Mouse (Mus musculus): ENCODE data around the gene Spa17. TPM values are rescaled to one million over a fixed set of nuclear protein-coding genes. Genes with fewer than 3 reads are reported as not detected.

The Spa17 gene
- polyA plus RNA-seq, 1 experiment from 2014 or later, result 10.7 TPM

DNA sequence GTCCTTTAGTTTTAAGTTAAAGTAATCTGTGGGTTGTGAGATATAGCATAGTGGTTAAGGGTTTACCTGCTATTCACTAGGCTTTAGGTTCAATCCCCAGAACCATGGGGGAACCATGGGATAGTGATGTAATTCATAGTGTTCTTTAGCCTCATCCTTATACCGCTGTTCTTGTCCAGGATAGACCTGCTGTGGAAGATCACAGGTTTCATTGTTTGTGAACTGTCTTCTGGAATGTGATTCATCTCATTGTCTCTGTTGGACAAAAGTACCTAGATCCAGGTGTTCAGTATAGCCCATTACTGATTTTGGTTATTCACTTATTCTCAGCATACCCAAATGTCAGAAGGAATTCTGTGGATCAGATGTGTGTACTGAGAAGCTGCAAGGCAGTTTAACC, 13.7 kb upstream of the Spa17 start:
- no peak overlapping the region for H3K9ac ChIP-seq (replicated peaks; ENCODE audit: low read length)
- no peak overlapping the region for H3K27ac ChIP-seq (replicated peaks; ENCODE audit: low read depth, low read length)
- WGBS, result 90% methylated on average over 1 of the region's 1 CpGs
- no peaks in the 10 kb centered on the region for H3K27me3 ChIP-seq (ENCODE audit: control insufficient read depth, insufficient read depth, low read length)
- H3K36me3 ChIP-seq (replicated peaks; ENCODE audit: control insufficient read depth, insufficient read depth, low read depth, low read length), result no peaks in the 10 kb centered on the region
- H3K4me3 ChIP-seq (ENCODE audit: low read depth, low read length), result no peak overlapping the region
- DNase-seq (ENCODE audit: low spot score) (no peak), ATAC-seq (replicated peaks; ENCODE audit: insufficient number of reproducible peaks, low FRiP score, low TSS enrichment, low read depth) (no peak)
- H3K4me1 ChIP-seq (ENCODE audit: control insufficient read depth, insufficient read depth, low read length), result no peaks in the 10 kb centered on the region
- no peak overlapping the region for H3K4me2 ChIP-seq (ENCODE audit: low read depth, low read length)
- H3K9me3 ChIP-seq (replicated peaks; ENCODE audit: control insufficient read depth, low read length), result no peaks in the 10 kb centered on the region

DNA sequence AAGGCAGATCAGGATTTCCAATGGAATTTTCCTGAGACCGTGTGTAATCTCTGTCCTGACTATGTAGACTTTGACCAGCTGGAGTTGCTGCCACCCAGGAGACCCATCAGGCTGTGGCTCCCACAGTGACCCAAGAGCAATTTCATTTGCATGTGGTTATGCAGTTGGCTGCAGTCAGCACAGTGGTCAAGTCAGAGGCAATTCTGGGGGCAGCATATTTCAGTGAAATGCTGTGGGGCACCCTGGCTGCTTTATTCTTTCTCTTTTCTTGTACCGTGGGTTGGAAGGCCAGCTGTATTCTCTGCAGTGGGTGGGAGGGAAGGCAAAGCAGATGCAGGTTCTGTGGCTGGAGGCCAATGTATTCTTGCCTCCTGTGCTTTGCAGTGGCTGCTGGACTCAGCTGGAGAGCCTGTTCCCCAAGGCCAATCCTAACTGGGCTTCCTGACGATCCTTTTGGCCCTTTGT, 12.6 kb upstream of the Spa17 start:
- WGBS, result 18% methylated on average over 3 of the region's 3 CpGs
- no peaks in the 10 kb centered on the region for H3K36me3 ChIP-seq (replicated peaks; ENCODE audit: control insufficient read depth, insufficient read depth, low read depth, low read length)
- no peak overlapping the region for H3K27ac ChIP-seq (replicated peaks; ENCODE audit: low read depth, low read length)
- no peaks in the 10 kb centered on the region for H3K9me3 ChIP-seq (replicated peaks; ENCODE audit: control insufficient read depth, low read length)
- H3K4me1 ChIP-seq (ENCODE audit: control insufficient read depth, insufficient read depth, low read length), result no peaks in the 10 kb centered on the region
- H3K4me2 ChIP-seq (ENCODE audit: low read depth, low read length), result no peak overlapping the region
- no peak for ATAC-seq (replicated peaks; ENCODE audit: insufficient number of reproducible peaks, low FRiP score, low TSS enrichment, low read depth)
- no peaks in the 10 kb centered on the region for H3K27me3 ChIP-seq (ENCODE audit: control insufficient read depth, insufficient read depth, low read length)
- no peak overlapping the region for H3K4me3 ChIP-seq (ENCODE audit: low read depth, low read length)
- no peak for DNase-seq (ENCODE audit: low spot score)
- no peak overlapping the region for H3K9ac ChIP-seq (replicated peaks; ENCODE audit: low read length)

DNA sequence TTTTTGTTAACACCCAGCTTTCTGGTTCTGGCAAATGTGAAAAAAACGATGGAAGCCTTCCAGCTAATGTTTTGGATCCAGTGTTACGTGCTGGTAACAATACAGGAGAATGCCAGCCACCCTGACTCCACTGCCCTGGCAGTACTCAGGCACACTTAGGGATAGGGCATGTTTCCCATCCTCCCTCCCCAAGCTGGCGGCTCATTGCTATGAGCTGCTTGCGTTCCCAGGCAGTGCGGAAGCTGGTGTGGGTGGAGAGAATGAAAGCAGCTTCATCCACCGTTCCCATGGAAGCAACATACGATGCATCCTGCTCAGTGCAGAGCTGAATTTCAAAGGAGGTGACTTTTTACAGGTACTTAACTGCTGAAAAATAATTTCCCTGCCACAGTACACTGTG, 12.1 kb upstream of the Spa17 start:
- Histone ChIP-seq H3K9me3 (replicated peaks; ENCODE audit: control insufficient read depth, low read length) (no peaks in the 10 kb centered on the region), H3K4me1 (ENCODE audit: control insufficient read depth, insufficient read depth, low read length) (no peaks in the 10 kb centered on the region), H3K4me3 (ENCODE audit: low read depth, low read length) (no peak overlapping the region), H3K9ac (replicated peaks; ENCODE audit: low read length) (no peak overlapping the region), H3K36me3 (replicated peaks; ENCODE audit: control insufficient read depth, insufficient read depth, low read depth, low read length) (no peaks in the 10 kb centered on the region), H3K4me2 (ENCODE audit: low read depth, low read length) (no peak overlapping the region), H3K27me3 (ENCODE audit: control insufficient read depth, insufficient read depth, low read length) (no peaks in the 10 kb centered on the region), H3K27ac (replicated peaks; ENCODE audit: low read depth, low read length) (no peak overlapping the region)
- DNase-seq (ENCODE audit: low spot score) (no peak), ATAC-seq (replicated peaks; ENCODE audit: insufficient number of reproducible peaks, low FRiP score, low TSS enrichment, low read depth) (no peak)
- WGBS, result 34% methylated on average over 7 of the region's 7 CpGs

DNA sequence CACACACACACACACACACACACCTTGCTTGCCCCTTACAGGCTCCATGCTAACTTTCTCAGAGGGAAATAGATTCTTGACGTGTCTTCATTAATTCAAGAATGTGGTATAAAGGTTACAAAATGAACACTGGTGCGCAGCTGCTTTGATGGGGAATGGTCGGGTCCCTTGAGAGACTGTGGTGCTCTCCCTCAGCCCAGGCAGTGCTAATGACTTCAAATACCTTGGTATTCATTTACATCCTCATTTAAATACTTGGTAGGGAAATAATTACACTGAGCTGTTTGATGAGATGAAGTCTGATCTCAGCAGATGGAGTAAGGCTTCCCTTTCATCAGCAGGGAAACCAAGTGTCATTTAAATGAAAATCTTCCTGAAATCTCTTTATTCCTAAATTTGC, 11.6 kb upstream of the Spa17 start:
- H3K27ac ChIP-seq (replicated peaks; ENCODE audit: low read depth, low read length), result no peak overlapping the region
- no peak for DNase-seq (ENCODE audit: low spot score)
- no peak overlapping the region for H3K4me2 ChIP-seq (ENCODE audit: low read depth, low read length)
- no peak; the same call in 1 of the 2 replicates for ATAC-seq (replicated peaks; ENCODE audit: insufficient number of reproducible peaks, low FRiP score, low TSS enrichment, low read depth)
- H3K9ac ChIP-seq (replicated peaks; ENCODE audit: low read length), result no peak overlapping the region
- H3K36me3 ChIP-seq (replicated peaks; ENCODE audit: control insufficient read depth, insufficient read depth, low read depth, low read length), result no peaks in the 10 kb centered on the region
- 45% methylated on average over 3 of the region's 3 CpGs for WGBS
- no peaks in the 10 kb centered on the region for H3K9me3 ChIP-seq (replicated peaks; ENCODE audit: control insufficient read depth, low read length)
- H3K27me3 ChIP-seq (ENCODE audit: control insufficient read depth, insufficient read depth, low read length), result no peaks in the 10 kb centered on the region
- H3K4me3 ChIP-seq (ENCODE audit: low read depth, low read length), result no peak overlapping the region
- no peaks in the 10 kb centered on the region for H3K4me1 ChIP-seq (ENCODE audit: control insufficient read depth, insufficient read depth, low read length)

DNA sequence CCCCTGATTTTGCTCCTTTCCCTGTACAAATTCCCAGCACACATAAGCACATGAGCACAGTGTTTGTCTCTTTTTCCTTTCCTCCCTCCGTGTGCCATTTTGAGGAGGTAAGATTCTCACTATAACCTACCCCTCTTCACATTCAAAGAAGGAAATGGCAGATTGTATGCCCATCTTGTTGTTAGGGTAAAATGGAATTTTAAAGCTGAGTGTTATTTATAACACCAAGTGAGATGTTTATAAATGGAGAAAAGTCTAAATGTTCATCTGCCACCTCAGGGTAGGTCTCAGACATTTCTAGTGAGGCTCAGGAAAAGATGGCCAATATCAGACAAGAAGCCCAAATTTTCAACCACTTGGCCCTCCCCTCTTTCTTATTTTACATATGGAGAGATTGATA, 11.0 kb upstream of the Spa17 start:
- H3K4me3 ChIP-seq (ENCODE audit: low read depth, low read length), result no peak overlapping the region
- H3K9ac ChIP-seq (replicated peaks; ENCODE audit: low read length), result no peak overlapping the region
- H3K4me1 ChIP-seq (ENCODE audit: control insufficient read depth, insufficient read depth, low read length), result no peaks in the 10 kb centered on the region
- ATAC-seq (replicated peaks; ENCODE audit: insufficient number of reproducible peaks, low FRiP score, low TSS enrichment, low read depth), result no peak
- H3K27ac ChIP-seq (replicated peaks; ENCODE audit: low read depth, low read length), result no peak overlapping the region
- H3K9me3 ChIP-seq (replicated peaks; ENCODE audit: control insufficient read depth, low read length), result no peaks in the 10 kb centered on the region
- WGBS, result 88% methylated on average over 1 of the region's 1 CpGs
- no peaks in the 10 kb centered on the region for H3K27me3 ChIP-seq (ENCODE audit: control insufficient read depth, insufficient read depth, low read length)
- H3K36me3 ChIP-seq (replicated peaks; ENCODE audit: control insufficient read depth, insufficient read depth, low read depth, low read length), result no peaks in the 10 kb centered on the region
- no peak for DNase-seq (ENCODE audit: low spot score)
- H3K4me2 ChIP-seq (ENCODE audit: low read depth, low read length), result no peak overlapping the region

DNA sequence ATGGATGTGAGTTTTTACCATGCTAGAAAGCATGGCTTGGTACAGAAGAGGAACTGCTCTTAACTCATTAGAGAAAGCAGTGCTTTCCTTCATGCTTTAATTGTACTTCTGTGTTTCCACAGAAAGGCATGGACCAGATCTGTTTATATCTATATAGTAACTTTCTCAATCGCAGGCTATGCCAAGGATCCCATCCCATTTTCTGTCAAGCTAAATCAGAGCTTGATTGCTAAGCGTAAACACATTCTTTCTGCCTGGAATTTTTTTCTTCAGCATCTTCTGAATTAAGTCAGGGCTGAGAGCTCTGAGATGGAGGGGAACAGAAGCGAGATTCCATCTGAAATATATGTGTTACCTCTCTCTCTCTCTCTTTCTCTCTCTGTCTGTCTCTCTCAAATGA, 10.5 kb upstream of the Spa17 start:
- WGBS, result 78% methylated on average over 3 of the region's 3 CpGs
- Histone ChIP-seq H3K27ac (replicated peaks; ENCODE audit: low read depth, low read length) (no peak overlapping the region), H3K4me1 (ENCODE audit: control insufficient read depth, insufficient read depth, low read length) (no peaks in the 10 kb centered on the region), H3K36me3 (replicated peaks; ENCODE audit: control insufficient read depth, insufficient read depth, low read depth, low read length) (no peaks in the 10 kb centered on the region), H3K9ac (replicated peaks; ENCODE audit: low read length) (no peak overlapping the region), H3K9me3 (replicated peaks; ENCODE audit: control insufficient read depth, low read length) (no peaks in the 10 kb centered on the region), H3K27me3 (ENCODE audit: control insufficient read depth, insufficient read depth, low read length) (no peaks in the 10 kb centered on the region), H3K4me3 (ENCODE audit: low read depth, low read length) (no peak overlapping the region), H3K4me2 (ENCODE audit: low read depth, low read length) (no peak overlapping the region)
- ATAC-seq (replicated peaks; ENCODE audit: insufficient number of reproducible peaks, low FRiP score, low TSS enrichment, low read depth) (no peak), DNase-seq (ENCODE audit: low spot score) (no peak)

DNA sequence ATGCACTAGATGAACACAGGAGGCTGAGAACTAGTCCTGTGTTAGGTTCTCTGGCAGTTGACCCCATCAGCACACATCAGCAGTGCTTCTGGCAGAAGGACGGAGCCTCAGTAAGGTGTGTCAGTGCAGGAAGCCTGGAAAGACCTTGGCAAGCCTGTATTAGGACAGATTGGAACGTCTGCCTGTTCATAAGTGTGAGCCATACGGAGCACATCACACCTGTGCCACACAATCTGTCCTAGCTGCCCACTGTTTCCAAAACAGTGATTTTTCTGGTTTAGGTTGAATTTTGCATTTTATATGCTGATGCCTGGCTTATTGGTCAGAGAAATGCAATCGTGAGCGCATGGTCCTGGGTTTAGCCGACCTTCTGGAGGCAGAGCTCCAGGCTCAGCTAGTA, 7.8 kb upstream of the Spa17 start:
- Histone ChIP-seq H3K27ac (replicated peaks; ENCODE audit: low read depth, low read length) (no peak overlapping the region), H3K4me3 (ENCODE audit: low read depth, low read length) (no peak overlapping the region), H3K36me3 (replicated peaks; ENCODE audit: control insufficient read depth, insufficient read depth, low read depth, low read length) (no peaks in the 10 kb centered on the region), H3K4me1 (ENCODE audit: control insufficient read depth, insufficient read depth, low read length) (no peaks in the 10 kb centered on the region), H3K27me3 (ENCODE audit: control insufficient read depth, insufficient read depth, low read length) (no peaks in the 10 kb centered on the region), H3K4me2 (ENCODE audit: low read depth, low read length) (no peak overlapping the region), H3K9me3 (replicated peaks; ENCODE audit: control insufficient read depth, low read length) (no peaks in the 10 kb centered on the region), H3K9ac (replicated peaks; ENCODE audit: low read length) (no peak overlapping the region)
- WGBS, result 85% methylated on average over 6 of the region's 6 CpGs
- no peak for DNase-seq (ENCODE audit: low spot score)
- no peak for ATAC-seq (replicated peaks; ENCODE audit: insufficient number of reproducible peaks, low FRiP score, low TSS enrichment, low read depth)

DNA sequence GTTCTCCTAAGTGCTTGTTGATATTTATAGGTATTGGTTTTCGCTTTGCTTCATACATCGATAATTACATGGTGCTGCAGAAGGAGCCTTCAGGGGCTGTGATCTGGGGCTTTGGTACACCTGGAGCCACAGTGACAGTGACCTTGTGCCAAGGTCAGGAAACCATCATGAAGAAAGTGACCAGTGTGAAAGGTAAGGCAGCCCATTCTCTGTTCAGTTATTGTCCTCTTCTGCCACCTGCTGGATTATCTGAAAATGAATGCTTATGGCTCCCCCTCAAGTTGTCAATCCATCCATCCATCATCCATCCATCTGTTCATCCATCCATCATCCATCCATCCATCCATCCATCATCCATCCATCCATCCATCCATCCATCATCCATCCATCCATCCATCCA, 3.2 kb upstream of the Spa17 start:
- Histone ChIP-seq H3K36me3 (replicated peaks; ENCODE audit: control insufficient read depth, insufficient read depth, low read depth, low read length) (no peaks in the 10 kb centered on the region), H3K27me3 (ENCODE audit: control insufficient read depth, insufficient read depth, low read length) (no peaks in the 10 kb centered on the region), H3K9ac (replicated peaks; ENCODE audit: low read length) (no peak overlapping the region), H3K4me2 (ENCODE audit: low read depth, low read length) (no peak overlapping the region), H3K9me3 (replicated peaks; ENCODE audit: control insufficient read depth, low read length) (no peaks in the 10 kb centered on the region), H3K4me3 (ENCODE audit: low read depth, low read length) (no peak overlapping the region), H3K4me1 (ENCODE audit: control insufficient read depth, insufficient read depth, low read length) (no peaks in the 10 kb centered on the region), H3K27ac (replicated peaks; ENCODE audit: low read depth, low read length) (no peak overlapping the region)
- DNase-seq (ENCODE audit: low spot score) (peak; percentile 61), ATAC-seq (replicated peaks; ENCODE audit: insufficient number of reproducible peaks, low FRiP score, low TSS enrichment, low read depth) (no peak)
- WGBS, result 51% methylated on average over 2 of the region's 2 CpGs

Measured in embryonic facial prominence, embryonic 11.5 days (tissue).